Mouse (Mus musculus): ENCODE data around the gene BC034090. TPM values are rescaled to one million over a fixed set of nuclear protein-coding genes. Genes with fewer than 3 reads are reported as not detected.
"Not testable (repeated sequence)": the region's sequence is repeated elsewhere in the genome, so short reads cannot be mapped to it uniquely, and the experiment has no call there.

The BC034090 gene
- under 1 TPM; 0.29 to 0.32 TPM for polyA plus RNA-seq (2017; shearing (Covaris generic))

- no peak for ATAC-seq
Observed at GRCm38 (mm10) chr1:155243797-155244770, at the start of gene BC034090. TSS of gene BC034090 (minus strand) at chr1:155244444.

- ATAC-seq, result peak; percentile 94
Observed at GRCm38 (mm10) chr1:155293446-155293845, 49.2 kb upstream of the BC034090 start.

DNA sequence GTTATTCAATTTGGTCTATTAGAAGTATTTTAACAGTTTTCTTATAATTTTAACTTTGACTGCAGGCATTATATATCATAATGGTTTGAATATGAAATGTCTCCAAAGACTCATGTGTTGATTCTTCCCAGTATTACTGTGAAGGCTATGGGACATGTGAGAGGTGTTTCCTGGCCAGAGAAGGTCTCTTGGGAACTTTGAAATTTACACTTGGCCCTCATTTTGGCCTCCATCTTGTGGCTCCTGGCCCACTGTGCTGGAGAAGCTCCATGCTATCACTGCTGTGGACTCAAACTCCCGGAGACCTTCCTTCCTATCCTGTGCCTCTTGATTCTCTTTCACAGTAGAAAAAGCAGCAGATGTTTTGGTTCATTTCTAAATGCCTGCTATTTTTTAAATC is 45.2 kb upstream of the BC034090 start:
- ATAC-seq, result no peak

DNA sequence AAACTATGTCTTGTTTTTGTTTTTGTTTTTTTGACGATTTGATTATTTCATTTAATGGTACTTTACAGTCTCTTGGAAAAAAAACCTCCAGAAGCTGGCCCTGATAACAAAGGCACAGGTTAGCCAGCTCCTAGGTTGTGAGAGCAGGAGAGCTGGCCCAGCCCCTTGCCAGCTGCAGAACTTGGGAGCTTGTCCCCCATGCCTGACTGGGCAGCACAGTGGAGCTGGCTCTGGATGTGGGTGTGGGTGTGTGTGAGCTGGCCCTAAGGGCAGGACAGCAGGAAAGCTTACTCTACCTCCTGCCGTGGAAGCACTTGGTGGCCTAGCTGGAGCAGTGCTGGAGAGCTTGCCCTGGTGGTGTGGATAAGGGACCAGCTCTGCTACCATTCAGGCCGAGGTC is 43.8 kb upstream of the BC034090 start:
- no peak for ATAC-seq

DNA sequence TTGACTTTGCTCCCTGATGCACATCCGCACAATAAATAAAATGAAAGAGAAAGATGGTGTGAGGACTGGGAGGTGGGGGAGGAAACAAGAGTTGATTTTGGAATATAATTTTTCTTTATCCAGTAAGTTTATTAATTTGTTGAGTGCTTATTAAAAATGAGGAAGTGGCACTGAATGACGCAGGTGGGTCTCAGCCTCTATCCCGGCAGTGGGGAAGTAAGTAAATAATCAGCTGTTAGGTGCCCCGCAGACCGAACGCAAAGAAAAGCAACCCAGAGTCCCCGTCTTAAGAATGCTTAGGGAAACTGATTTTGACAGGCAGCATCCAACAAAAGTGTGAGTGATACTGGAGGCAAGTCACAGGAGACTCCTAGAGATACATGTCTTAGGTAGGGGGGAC is 39.6 kb upstream of the BC034090 start:
- no peak for ATAC-seq

DNA sequence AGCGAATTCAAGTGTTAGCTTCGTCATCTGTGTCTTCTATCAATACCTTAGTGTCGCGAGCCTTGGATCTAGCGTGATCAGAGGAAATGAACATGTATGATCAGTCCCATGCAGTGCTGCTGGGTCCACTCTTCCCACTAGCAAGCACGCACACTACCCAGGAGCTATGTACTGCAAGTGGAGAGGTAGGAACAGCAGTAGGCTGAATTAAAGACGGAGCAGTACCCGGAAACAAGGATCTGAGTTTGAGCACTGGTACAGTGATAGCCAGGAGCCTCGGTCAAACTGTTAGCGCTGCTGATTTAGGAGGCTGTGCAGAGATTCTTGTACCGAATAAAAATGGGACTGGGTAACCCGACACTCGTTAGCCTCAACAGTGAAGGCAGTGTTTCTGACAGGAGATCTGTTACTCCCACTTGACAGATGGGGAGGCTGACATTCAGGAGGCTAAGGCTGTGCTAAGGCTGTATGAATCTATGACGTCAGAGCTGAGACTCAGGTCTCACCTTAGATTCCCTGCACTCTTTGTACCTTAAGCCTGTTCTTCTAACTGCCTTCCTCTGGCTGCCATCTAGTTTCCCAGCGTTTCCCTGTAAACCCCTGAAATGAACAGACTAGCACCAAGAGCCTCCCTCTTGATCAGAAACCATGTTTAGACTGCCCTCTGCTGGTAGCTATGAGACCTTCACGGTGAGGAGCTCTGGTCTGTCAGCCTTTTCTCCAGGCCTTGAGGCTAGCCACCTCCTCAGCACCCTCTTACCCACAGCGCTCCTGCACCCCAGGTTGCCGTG is 37.0 kb upstream of the BC034090 start:
- peak; percentile 89 for ATAC-seq

GRCm38 (mm10) chr1:155280306-155280705 is 36.1 kb upstream of the BC034090 start:
- no peak for ATAC-seq

GRCm38 (mm10) chr1:155276381-155277033 is 32.3 kb upstream of the BC034090 start:
- no peak for ATAC-seq

DNA sequence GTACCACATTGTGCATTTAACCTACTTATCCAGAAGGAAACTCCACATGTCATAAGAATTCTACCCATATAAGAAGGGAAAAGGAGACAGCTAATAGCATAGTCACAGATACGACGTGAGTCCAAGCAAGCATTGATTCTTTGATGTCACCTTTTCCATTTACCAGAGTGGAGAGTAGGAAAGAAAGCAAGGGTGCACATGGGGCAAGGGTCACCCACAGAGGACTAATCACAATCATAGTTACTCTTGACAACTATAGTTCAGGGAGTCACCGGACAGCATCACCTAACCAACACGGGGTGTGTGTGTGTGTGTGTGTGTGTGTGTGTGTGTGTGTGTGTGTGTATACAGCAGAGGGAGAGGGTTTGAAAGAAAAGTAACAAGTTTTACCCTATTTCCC is 31.5 kb upstream of the BC034090 start:
- no peak for ATAC-seq

DNA sequence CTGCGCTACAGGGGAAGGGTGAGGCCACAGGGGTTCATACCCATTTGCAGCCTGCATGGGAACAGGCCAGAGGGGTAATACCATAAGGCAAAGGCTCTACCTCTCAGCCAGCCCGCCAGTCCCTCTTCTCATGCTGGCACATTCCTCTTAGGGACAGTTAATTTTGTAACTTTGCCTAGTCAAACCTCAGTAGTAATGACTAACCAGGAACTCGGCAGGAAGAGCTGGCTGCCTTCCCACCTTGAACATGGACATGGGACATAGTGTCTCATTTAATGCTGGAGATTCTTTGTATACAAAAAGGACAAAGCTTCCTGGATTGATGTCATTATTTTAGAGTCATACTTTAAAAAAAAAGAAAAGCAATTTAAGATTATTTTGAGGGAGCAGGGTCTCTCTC is 30.7 kb upstream of the BC034090 start:
- no peak for ATAC-seq

DNA sequence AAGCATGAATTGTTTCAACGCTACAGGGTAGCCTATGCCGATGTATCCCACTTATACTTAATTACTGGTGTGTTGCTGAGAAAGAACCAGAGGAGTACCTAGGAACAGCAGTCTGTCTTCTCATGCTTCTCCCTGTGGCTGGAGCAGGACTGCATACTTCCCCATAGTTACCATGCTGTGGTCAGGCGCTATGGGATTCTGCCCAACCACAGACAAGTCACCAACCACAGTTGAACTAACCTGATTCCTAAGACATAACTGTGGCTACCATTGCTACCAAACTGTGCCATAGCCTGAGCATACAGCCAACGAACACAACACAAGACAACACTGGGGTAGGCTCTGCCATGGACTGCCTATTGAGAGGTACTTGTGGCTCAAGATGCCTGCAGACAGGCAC is 28.7 kb upstream of the BC034090 start:
- no peak for ATAC-seq

DNA sequence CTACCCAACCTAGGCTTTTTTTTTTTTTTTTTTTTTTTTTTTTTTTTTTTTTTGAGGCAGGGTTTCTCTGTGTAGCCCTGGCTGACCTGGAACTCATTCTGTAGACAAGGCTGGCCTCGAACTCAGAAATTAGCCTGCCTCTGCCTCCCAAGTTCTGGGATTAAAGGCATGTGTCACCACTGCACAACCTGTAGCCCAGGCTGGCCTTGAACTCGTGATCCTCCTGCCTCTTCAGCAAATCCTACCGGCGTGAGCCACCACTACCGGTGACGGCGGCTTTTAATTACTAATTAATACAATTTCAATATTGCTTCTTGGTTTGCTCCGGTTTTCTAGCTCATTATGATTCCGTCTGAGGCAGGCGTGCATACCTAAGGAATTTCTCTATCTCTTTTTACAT is 18.3 kb upstream of the BC034090 start:
- ATAC-seq, result not testable (repeated sequence)

- no peak for ATAC-seq
Observed at GRCm38 (mm10) chr1:155254309-155254708, 10.1 kb upstream of the BC034090 start.

GRCm38 (mm10) chr1:155253126-155253525 is 8.9 kb upstream of the BC034090 start:
- ATAC-seq, result no peak

- no peak for ATAC-seq
Observed at GRCm38 (mm10) chr1:155252631-155253121, 8.4 kb upstream of the BC034090 start.

- ATAC-seq, result no peak
Observed at GRCm38 (mm10) chr1:155251596-155251995, 7.4 kb upstream of the BC034090 start.

DNA sequence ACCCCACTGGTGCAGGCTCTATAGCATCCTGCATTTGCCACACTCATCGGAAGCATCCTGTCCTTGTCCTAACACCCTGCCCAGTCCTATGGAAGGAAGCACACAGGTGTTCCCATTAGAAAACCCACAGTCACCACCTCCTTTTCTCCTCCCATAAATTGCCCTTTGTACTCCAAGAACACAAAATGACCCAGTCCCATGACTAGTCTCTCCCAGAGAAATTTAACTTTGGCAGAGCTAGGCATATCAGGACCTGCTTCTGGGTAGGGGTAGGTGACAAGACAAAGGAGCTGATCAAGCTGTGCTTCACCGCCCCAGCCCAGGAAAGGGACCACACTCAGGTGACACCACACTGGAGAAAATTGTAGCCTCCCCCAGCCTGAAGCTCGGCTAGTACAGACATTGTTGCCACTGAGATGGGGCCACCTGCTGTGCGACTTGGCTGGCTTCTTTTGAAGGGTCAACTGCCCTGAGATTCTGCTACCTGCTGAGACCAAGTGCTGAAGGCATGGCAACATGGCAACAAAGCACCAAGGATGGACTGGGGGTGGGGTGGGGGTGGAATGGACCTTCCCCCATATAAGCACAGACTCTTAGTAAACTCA is 6.4 kb upstream of the BC034090 start:
- no peak for ATAC-seq

- no peak for ATAC-seq
Observed at GRCm38 (mm10) chr1:155249896-155250295, 5.7 kb upstream of the BC034090 start.

- no peak for ATAC-seq
Observed at GRCm38 (mm10) chr1:155248041-155248440, 3.8 kb upstream of the BC034090 start.

- no peak for ATAC-seq
Observed at GRCm38 (mm10) chr1:155247441-155247840, 3.2 kb upstream of the BC034090 start.

DNA sequence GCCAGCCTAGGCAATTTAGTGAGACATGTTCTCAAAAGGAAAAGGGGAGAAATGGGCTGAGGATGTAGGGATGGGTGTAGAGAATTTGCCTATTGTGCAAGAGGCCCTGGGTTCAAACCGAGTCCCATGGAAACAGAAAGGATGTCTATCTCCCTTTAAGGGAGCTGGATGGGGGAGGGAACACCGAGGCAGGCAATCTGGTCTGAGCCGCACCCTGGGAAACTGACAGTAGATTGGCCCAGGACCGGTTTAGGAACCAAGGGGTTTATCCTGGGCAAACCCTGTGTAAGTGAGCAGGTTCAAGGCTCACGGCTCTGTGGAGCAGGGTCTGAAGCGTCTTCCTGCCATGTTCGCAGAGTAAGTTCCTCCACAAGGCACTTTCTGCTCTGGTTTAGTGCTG is 1.3 kb upstream of the BC034090 start:
- no peak for ATAC-seq

DNA sequence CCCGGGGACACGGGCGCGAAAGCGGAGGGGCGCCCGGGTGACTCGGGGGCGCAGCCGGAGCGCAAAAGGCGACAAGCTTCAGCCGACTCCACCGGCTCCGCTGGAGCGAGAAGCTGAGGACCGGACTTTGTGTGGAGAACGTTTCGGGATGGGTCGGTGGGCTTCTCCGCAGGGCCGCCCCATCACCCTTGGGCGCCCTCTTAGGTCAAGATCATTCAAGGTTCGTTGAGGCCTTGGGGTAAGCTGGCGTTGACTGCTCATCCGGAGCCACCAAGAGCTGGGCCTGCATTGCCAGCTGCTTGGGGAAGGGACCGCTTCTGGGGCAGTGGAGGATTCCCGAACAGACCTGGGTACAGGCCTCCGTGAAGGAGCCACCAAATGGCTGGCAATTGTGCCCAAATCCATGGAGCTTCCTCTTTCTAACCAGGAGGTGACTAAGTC is 547 bp upstream of the BC034090 start:
- no peak for ATAC-seq

GRCm38 (mm10) chr1:155242488-155242745 is 1.8 kb downstream of the BC034090 start:
- ATAC-seq, result no peak
